In the genomic region with DNA sequence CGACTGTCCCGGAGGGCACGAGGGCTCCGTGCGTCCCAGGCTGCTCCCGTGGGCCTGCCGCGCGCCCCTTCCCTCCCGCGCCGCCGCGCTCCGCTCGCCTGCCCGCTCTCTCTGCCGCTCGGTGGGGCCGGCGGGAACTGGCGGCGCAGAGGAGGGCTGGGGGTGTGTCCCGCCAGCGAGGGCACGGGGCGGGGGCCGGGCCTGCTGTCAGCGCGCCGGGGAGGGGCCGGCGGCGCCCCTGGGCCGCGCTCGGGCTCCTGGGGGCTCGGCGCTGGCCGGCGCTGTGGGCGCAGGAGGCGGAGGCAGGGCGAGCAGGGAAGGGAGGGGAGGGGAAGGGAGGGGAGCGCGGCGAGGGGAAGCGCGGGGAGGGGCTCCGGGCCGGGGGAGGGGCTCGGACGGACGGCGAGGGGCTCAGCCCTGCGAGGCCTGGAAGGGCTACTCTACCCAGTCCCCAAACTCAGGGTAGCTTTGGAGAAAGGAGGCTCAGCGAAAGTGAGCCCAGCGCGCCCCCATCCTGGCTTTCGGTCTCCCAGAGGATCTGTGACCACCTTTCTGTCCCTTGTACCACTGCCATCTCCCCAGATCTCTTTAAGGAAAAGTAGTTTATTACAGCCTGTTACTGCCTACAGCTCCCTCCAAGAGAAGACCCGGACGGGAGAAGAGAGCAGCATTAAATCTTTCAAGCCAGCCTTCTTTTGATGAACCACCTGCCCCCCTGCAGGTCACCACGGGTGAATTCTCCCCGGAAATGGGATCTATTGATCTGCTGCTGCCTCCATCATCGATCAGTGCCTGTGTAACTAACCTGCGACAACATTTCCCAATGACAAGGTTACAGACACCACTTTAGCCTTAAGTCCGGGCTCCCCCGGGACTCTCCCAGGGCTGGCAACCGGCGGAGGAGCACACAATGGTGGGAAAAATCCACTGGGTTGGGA, we compare ENCODE assay signal across 8 mouse cellular contexts. TPM values are rescaled to one million over a fixed set of nuclear protein-coding genes. Genes with fewer than 3 reads are reported as not detected.
DNase-seq lines count a peak whose midpoint lies in the region; ATAC-seq and TF ChIP-seq lines count a peak whose summit lies in the region.

A gene (minus strand): TSS at position 98 of the 938 bp plus-strand sequence.

- ATAC-seq in forebrain, embryonic 16.5 days = peak; percentile 89
- ATAC-seq in hematopoietic stem cell, adult 5-6 weeks (replicated peaks in 1 of 2; ENCODE audit: insufficient read depth in 1 of 2, low FRiP score in 2 of 2, low TSS enrichment in 1 of 2, low read depth in 1 of 2, poor library complexity in 2 of 2, severe bottlenecking in 2 of 2) = peak; percentile 19 to 24; a peak in 3 of 4 replicates

- H3K27ac ChIP-seq in cerebellum, adult 2 months (ENCODE audit: insufficient read depth, low read length) = no peak within 1 kb of the TSS
- H3K27ac ChIP-seq in forebrain, embryonic 16.5 days (ENCODE audit: low read length) = peak within 1 kb of the TSS; percentile 66
- H3K27ac ChIP-seq in midbrain, embryonic 10.5 days (replicated peaks) = peak within 1 kb of the TSS; percentile 95
- no peak within 1 kb of the TSS for H3K27ac ChIP-seq in testis, adult 2 months (ENCODE audit: control insufficient read depth, insufficient read depth, low read depth, low read length)

- no peaks in the 10 kb centered on the region for H3K4me1 ChIP-seq in cerebellum, adult 2 months (ENCODE audit: control insufficient read depth, insufficient read depth, low read length)
- peaks cover 23% of the 10 kb centered on the region for H3K4me1 ChIP-seq in forebrain, embryonic 16.5 days (replicated peaks; ENCODE audit: control insufficient read depth, insufficient read depth, low read length)
- peaks cover 45% of the 10 kb centered on the region for H3K4me1 ChIP-seq in midbrain, embryonic 10.5 days
- peaks cover 10% of the 10 kb centered on the region for H3K4me1 ChIP-seq in testis, adult 2 months (ENCODE audit: control insufficient read depth, insufficient read depth, low read length)

- no peaks in the 10 kb centered on the region for H3K36me3 ChIP-seq in forebrain, embryonic 16.5 days (ENCODE audit: control insufficient read depth, insufficient read depth)
- H3K36me3 ChIP-seq in midbrain, embryonic 10.5 days = 0 out of 2 replicates have a peak, but pooled peaks cover 3% of the 10 kb centered on the region
- no peaks in the 10 kb centered on the region for H3K36me3 ChIP-seq in testis, adult 2 months (ENCODE audit: control insufficient read depth, insufficient read depth, low read length)

- no peak for DNase-seq in cerebellum, adult 2 months
- DNase-seq in cerebellum, adult 9-10 months = no peak
- peak; percentile 73 for DNase-seq in adrenal gland, adult 2 months
- DNase-seq in left cerebral cortex, postnatal 36 days (ENCODE audit: low spot score in 2 of 2) = no peak
- DNase-seq in midbrain, embryonic 10.5 days (ENCODE audit: low spot score) = peak; percentile 87

- H3K9me3 ChIP-seq in forebrain, embryonic 16.5 days (ENCODE audit: control insufficient read depth, low read length) = no peaks in the 10 kb centered on the region
- peaks cover 5% of the 10 kb centered on the region for H3K9me3 ChIP-seq in midbrain, embryonic 10.5 days (replicated peaks)

- no peak for TF ChIP-seq POLR2A in cerebellum, adult 2 months (IDR thresholded peaks at IDR 0.05; ENCODE audit: borderline replicate concordance, insufficient read depth, low read length)
- no peak for TF ChIP-seq POLR2A in testis, adult 2 months (IDR thresholded peaks at IDR 0.05; ENCODE audit: control insufficient read depth, low read depth, low read length)

- no peak for TF ChIP-seq CTCF in cerebellum, adult 2 months (IDR thresholded peaks at IDR 0.05; ENCODE audit: borderline replicate concordance, insufficient read depth, low read depth, low read length)
- TF ChIP-seq CTCF in testis, adult 2 months (IDR thresholded peaks at IDR 0.05; ENCODE audit: control insufficient read depth, insufficient read depth, insufficient replicate concordance, low read depth, low read length) = no peak

- intact Hi-C loops in left cerebral cortex, postnatal 36 days (cut with DNase I) = loop anchor here (2.0 kb wide), 1 partner anchor 108 kb away; no protein-coding TSS in a partner anchor

- peak within 1 kb of the TSS; percentile 23 for H3K4me3 ChIP-seq in cerebellum, adult 2 months (replicated peaks; ENCODE audit: insufficient read depth, low read depth, low read length)
- peak within 1 kb of the TSS; percentile 82 for H3K4me3 ChIP-seq in forebrain, embryonic 16.5 days (replicated peaks; ENCODE audit: low read length)
- H3K4me3 ChIP-seq in midbrain, embryonic 10.5 days = peak within 1 kb of the TSS; percentile 85
- H3K4me3 ChIP-seq in testis, adult 2 months (ENCODE audit: control insufficient read depth, low read depth, low read length) = peak within 1 kb of the TSS; percentile 73

- H3K9ac ChIP-seq in forebrain, embryonic 16.5 days (replicated peaks; ENCODE audit: low read depth, low read length) = peak within 1 kb of the TSS; percentile 91

- WGBS in cerebellum, adult 2 months = 2% methylated on average over 58 of the region's 70 CpGs
- 1% methylated on average over 51 of the region's 70 CpGs for WGBS in forebrain, embryonic 16.5 days
- 3% methylated on average over 50 of the region's 70 CpGs for WGBS in midbrain, embryonic 10.5 days

- peak within 1 kb of the TSS; percentile 94 for H3K4me2 ChIP-seq in forebrain, embryonic 16.5 days (ENCODE audit: low read length)

- peaks cover 3% of the 10 kb centered on the region; the same call in 1 of the 2 replicates for H3K27me3 ChIP-seq in cerebellum, adult 2 months (ENCODE audit: control insufficient read depth, insufficient read depth, low read length)
- no peaks in the 10 kb centered on the region for H3K27me3 ChIP-seq in forebrain, embryonic 16.5 days (replicated peaks; ENCODE audit: control insufficient read depth, insufficient read depth, low read length)
- H3K27me3 ChIP-seq in midbrain, embryonic 10.5 days (ENCODE audit: low read depth, poor library complexity, severe bottlenecking) = peaks cover 26% of the 10 kb centered on the region
- no peaks in the 10 kb centered on the region for H3K27me3 ChIP-seq in testis, adult 2 months (ENCODE audit: control insufficient read depth, insufficient read depth, low read length)

RNA-seq across cellular contexts. Expression of the gene that starts here (rescaled TPM):
- polyA plus RNA-seq in cerebellum, adult 2 months (2012; rRNA removed) = 7.3 and 7.9 TPM in 2 replicates
- total RNA-seq in adrenal gland, adult 2 months (2021) = 10 to 100 TPM; 68.2 to 90.0 TPM
- 33.1 and 61.0 TPM in 2 replicates for polyA plus RNA-seq in adrenal gland, adult 2 months (2012; rRNA removed)
- polyA plus RNA-seq in forebrain, embryonic 16.5 days (2015; fragmentation: Nextera tagmentation; extraction: Ambion mirVana) = 2.1 and 2.2 TPM in 2 replicates
- total RNA-seq in hematopoietic stem cell, adult 5-6 weeks (2017) = 4.0 and 4.2 TPM in 2 replicates
- total RNA-seq in left cerebral cortex, postnatal 36 days (2021) = 10 to 100 TPM; 27.9 to 36.1 TPM
- polyA plus RNA-seq in midbrain, embryonic 10.5 days (2016; fragmentation: Nextera tagmentation; extraction: Ambion mirVana) = 1.7 TPM in 2 replicates
- 1.2 and 1.6 TPM in 2 replicates for polyA plus RNA-seq in testis, adult 2 months (2012; rRNA removed)

Comparison
In these comparisons a context has a peak if more than half of its experiments do, and no peak if none do; other contexts are left out.
1. DNase-seq: peak in adrenal gland, adult 2 months (single experiment) and midbrain, embryonic 10.5 days (single experiment); none in cerebellum, adult 2 months (0 of 2), cerebellum, adult 9-10 months (single experiment) and left cerebral cortex, postnatal 36 days (0 of 2).
2. H3K27ac ChIP-seq: peak in forebrain, embryonic 16.5 days (single experiment) and midbrain, embryonic 10.5 days (single experiment); none in cerebellum, adult 2 months (single experiment) and testis, adult 2 months (single experiment).
3. H3K4me3 ChIP-seq: peak in every context shown above with its lines; median percentile 85 in midbrain, embryonic 10.5 days; 82 in forebrain, embryonic 16.5 days; 73 in testis, adult 2 months; 23 in cerebellum, adult 2 months.